ENCODE assay signal across 16 mouse cellular contexts in genomic region chr11:16792638-16793585, GRCm38 (mm10). TPM values are rescaled to one million over a fixed set of nuclear protein-coding genes. Genes with fewer than 3 reads are reported as not detected.
A peak's percentile ranks its signal among the peaks of the same experiment; 100 is the strongest.
DNase-seq lines count a peak whose midpoint lies in the region; ATAC-seq and TF ChIP-seq lines count a peak whose summit lies in the region.
"Had no signal": no experiment of that assay in that cellular context is flagged by ENCODE, and none has a peak within 500 bp of the region (broad histone marks: within the 10 kb centered on the region; RNA-seq: fewer than 3 reads in every experiment).

No protein-coding gene starts in this region.

- no peaks in the 10 kb centered on the region for H3K27me3 ChIP-seq in heart, adult 2 months (ENCODE audit: control insufficient read depth, insufficient read depth, low read length)
- H3K27me3 ChIP-seq in embryonic facial prominence, embryonic 13.5 days = no peaks in the 10 kb centered on the region; the same call in 1 of the 2 replicates

- no peaks in the 10 kb centered on the region for H3K79me2 ChIP-seq in heart, adult 2 months (replicated peaks; ENCODE audit: control insufficient read depth, insufficient read depth, low read length)

- H3K27ac ChIP-seq in heart, adult 2 months = peak overlapping the region; percentile 36
- peak overlapping the region; percentile 49 for H3K27ac ChIP-seq in embryonic facial prominence, embryonic 13.5 days
- H3K27ac ChIP-seq: liver, embryonic 14.5 days had no signal

- ATAC-seq in embryonic facial prominence, embryonic 13.5 days (ENCODE audit: insufficient number of reproducible peaks, insufficient read depth, low FRiP score, low TSS enrichment, low read depth) = no peak; the same call in 1 of the 2 replicates
- peak; percentile 34; the same call in 1 of the 2 replicates for ATAC-seq in megakaryocyte progenitor cell, adult 5-6 weeks (replicated peaks; ENCODE audit: poor library complexity)
- no peak for ATAC-seq in monocyte, adult 5-6 weeks (replicated peaks; ENCODE audit: insufficient number of reproducible peaks, low FRiP score, low TSS enrichment, poor library complexity, severe bottlenecking)
- ATAC-seq: forebrain, embryonic 16.5 days; midbrain, embryonic 16.5 days had no signal

- no peak for DNase-seq in heart, adult 2 months
- DNase-seq in heart, postnatal 36 days = no peak
- peak; percentile 35 for DNase-seq in A20 (ENCODE audit: low read depth, low spot score)
- no peak for DNase-seq in cerebellum, postnatal 10 days
- no peak for DNase-seq in cerebellum, adult 8-10 months
- DNase-seq: cerebellum, adult 11 months; heart, postnatal 14 days; kidney, postnatal 25 days; thymus, adult 2 months had no signal

- WGBS in heart, adult 2 months = 42% methylated on average over 5 of the region's 5 CpGs
- 27% methylated on average over 5 of the region's 5 CpGs for WGBS in embryonic facial prominence, embryonic 13.5 days

- intact Hi-C loops in heart, adult 2 months (cut with DNase I) = loop anchor here (5.0 kb wide), 1 partner anchor 36 kb away; no protein-coding TSS in a partner anchor
- intact Hi-C loops in heart, postnatal 36 days (cut with DNase I) = loop anchor here (5.0 to 10.0 kb wide), 2 partner anchors 41 to 268 kb away; partner anchors contain the start of gene Egfr

- no peak for TF ChIP-seq POLR2A in heart, adult 2 months (IDR thresholded peaks at IDR 0.05; ENCODE audit: insufficient read depth, low read depth, low read length)

- H3K4me2 ChIP-seq in embryonic facial prominence, embryonic 13.5 days = no peak overlapping the region

- no peaks in the 10 kb centered on the region for H3K9me3 ChIP-seq in embryonic facial prominence, embryonic 13.5 days

- no peak overlapping the region for H3K9ac ChIP-seq in heart, adult 2 months (ENCODE audit: low read depth, low read length)
- H3K9ac ChIP-seq in embryonic facial prominence, embryonic 13.5 days = no peak overlapping the region
- H3K9ac ChIP-seq: liver, embryonic 14.5 days had no signal

- TF ChIP-seq EP300 in heart, adult 2 months (IDR thresholded peaks at IDR 0.05; ENCODE audit: insufficient read depth, low read depth, low read length) = no peak

- TF ChIP-seq CTCF in heart, adult 2 months (IDR thresholded peaks at IDR 0.05) = no peak

- H3K4me3 ChIP-seq in heart, adult 2 months = no peak overlapping the region
- no peak overlapping the region for H3K4me3 ChIP-seq in embryonic facial prominence, embryonic 13.5 days

- H3K4me1 ChIP-seq in heart, adult 2 months (ENCODE audit: control insufficient read depth, insufficient read depth, low read length) = peaks cover 10% of the 10 kb centered on the region
- H3K4me1 ChIP-seq in embryonic facial prominence, embryonic 13.5 days = peaks cover 12% of the 10 kb centered on the region; the same call in 1 of the 2 replicates

- H3K36me3 ChIP-seq in heart, adult 2 months (ENCODE audit: control insufficient read depth, insufficient read depth, low read length) = no peaks in the 10 kb centered on the region
- H3K36me3 ChIP-seq in embryonic facial prominence, embryonic 13.5 days = no peaks in the 10 kb centered on the region

RNA-seq across cellular contexts. Expression of gene Egfr, which starts 40.9 kb away (rescaled TPM):
- 10 to 100 TPM in 1 of 2 experiments, 1 to 10 TPM in 1; 4.9 to 10.5 TPM for total RNA-seq in heart, adult 2 months (2021)
- polyA plus RNA-seq in heart, adult 2 months (2012; rRNA removed) = 4.4 and 7.0 TPM in 2 replicates
- total RNA-seq in heart, postnatal 36 days (2021) = 10 to 100 TPM in 1 of 2 experiments, 1 to 10 TPM in 1; 5.5 to 10.5 TPM
- 12.6 and 17.0 TPM in 2 replicates for polyA plus RNA-seq in embryonic facial prominence, embryonic 13.5 days (2015; fragmentation: Nextera tagmentation; extraction: Ambion mirVana)
- total RNA-seq in megakaryocyte progenitor cell, adult 5-6 weeks (2015) = 0.05 TPM in 1 of 2 replicates, not detected in the other
- total RNA-seq in megakaryocyte progenitor cell, adult 5-6 weeks (2017) = not detected in 2 replicates
- 0.19 TPM in 1 of 3 replicates, not detected in the others for total RNA-seq in monocyte, adult 5-6 weeks (2017)
- total RNA-seq: MEL had no signal
